Mouse (Mus musculus) forebrain, embryonic 12.5 days (tissue): ENCODE measurements around the gene Sap30l. TPM values are rescaled to one million over a fixed set of nuclear protein-coding genes. Genes with fewer than 3 reads are reported as not detected.
"Not testable (repeated sequence)": the region's sequence is repeated elsewhere in the genome, so short reads cannot be mapped to it uniquely, and the experiment has no call there.

Experiments
- ATAC-seq: fragments of 200-750 bp; cut with Nextera tagmentation; 2 replicates; pipeline ENCODE4 v1.8.0; 2017; ENCODE audit warnings: moderate TSS enrichment; ENCODE audit not compliant: low FRiP score
- H3K27ac ChIP-seq: fragments of 300-500 bp; sonication (generic); 2 replicates; pipeline ENCODE4 v1.5.1; 2016; ENCODE audit warnings: mild to moderate bottlenecking
- H3K27me3 ChIP-seq: fragments of 300-500 bp; sonication (generic); 2 replicates; pipeline ENCODE4 v1.6.1; 2016; ENCODE audit warnings: mild to moderate bottlenecking
- H3K36me3 ChIP-seq: fragments of 300-500 bp; sonication (generic); replicated peaks from 2 replicates; pipeline ENCODE4 v1.6.1; 2016; ENCODE audit warnings: mild to moderate bottlenecking
- H3K4me1 ChIP-seq: fragments of 300-500 bp; sonication (generic); 2 replicates; pipeline ENCODE4 v1.6.1; 2016
- H3K4me2 ChIP-seq: fragments of 300-500 bp; sonication (generic); 2 replicates; pipeline ENCODE4 v1.6.1; 2016; ENCODE audit warnings: mild to moderate bottlenecking, moderate library complexity
- H3K4me3 ChIP-seq: fragments of 300-500 bp; sonication (generic); replicated peaks from 2 replicates; pipeline ENCODE4 v1.5.1; 2016; ENCODE audit warnings: mild to moderate bottlenecking
- H3K9ac ChIP-seq: fragments of 300-500 bp; sonication (generic); 2 replicates; pipeline ENCODE4 v1.6.1; 2016; ENCODE audit warnings: mild to moderate bottlenecking
- H3K9me3 ChIP-seq: fragments of 300-500 bp; sonication (generic); 2 replicates; pipeline ENCODE4 v1.6.1; 2016
- WGBS: fragments of 180-500 bp; shearing (Covaris S2); methylation state at CpG from one replicate; pipeline ENCODE4 v1.1.7; 2016; 5-methylcytosine and 5-hydroxymethylcytosine counted together
- polyA plus RNA-seq: library from polyadenylated mRNA; unstranded; fragments of >200 nt; fragmentation: Nextera tagmentation; extraction: Ambion mirVana; gene quantifications from 2 replicates; pipeline ENCODE4 v1.2.1, GENCODE M21; 2016

Sap30l gene
- polyA plus RNA-seq, 1 experiment from 2014 or later: 15.0 TPM

DNA sequence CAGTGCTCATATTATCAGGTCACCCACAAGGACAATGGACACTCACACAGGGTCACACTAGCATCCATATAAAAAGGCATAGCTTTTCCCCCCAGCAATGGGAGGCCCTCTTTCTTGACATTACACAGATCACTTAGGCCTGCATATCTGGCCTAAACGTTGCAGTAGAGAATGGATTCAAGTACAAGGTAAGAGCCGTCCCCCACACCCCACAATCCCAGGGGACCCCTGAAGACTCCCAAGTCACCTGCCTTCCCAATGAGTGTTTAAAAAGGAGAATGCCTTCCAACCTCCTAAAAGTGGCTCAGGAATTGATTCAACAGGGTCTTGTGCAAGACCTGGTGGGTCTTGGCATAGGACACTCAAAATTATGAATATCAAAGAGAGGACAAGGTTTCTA, 33.9 kb downstream of the Sap30l start:
- H3K9ac ChIP-seq: no peak overlapping the region
- WGBS: 1% methylated on average over 2 of the region's 2 CpGs
- H3K36me3 ChIP-seq: no peaks in the 10 kb centered on the region
- H3K9me3 ChIP-seq: no peaks in the 10 kb centered on the region
- peaks cover 9% of the 10 kb centered on the region; the same call in 1 of the 2 replicates for H3K4me1 ChIP-seq
- no peak overlapping the region for H3K4me2 ChIP-seq
- H3K27ac ChIP-seq: no peak overlapping the region
- H3K4me3 ChIP-seq: no peak overlapping the region
- H3K27me3 ChIP-seq: peaks cover 98% of the 10 kb centered on the region
- no peak for ATAC-seq

GRCm38 (mm10) chr11:57835931-57836330, 34.5 kb downstream of the Sap30l start:
- no peak overlapping the region for H3K4me2 ChIP-seq
- H3K4me3 ChIP-seq: no peak overlapping the region
- H3K36me3 ChIP-seq: no peaks in the 10 kb centered on the region
- 10% methylated on average over 3 of the region's 3 CpGs for WGBS
- no peaks in the 10 kb centered on the region for H3K9me3 ChIP-seq
- H3K9ac ChIP-seq: no peak overlapping the region
- peaks cover 98% of the 10 kb centered on the region for H3K27me3 ChIP-seq
- peaks cover 13% of the 10 kb centered on the region; the same call in 1 of the 2 replicates for H3K4me1 ChIP-seq
- H3K27ac ChIP-seq: no peak overlapping the region
- ATAC-seq: no peak

GRCm38 (mm10) chr11:57836401-57836800, 35.0 kb downstream of the Sap30l start:
- no peak overlapping the region for H3K4me3 ChIP-seq
- H3K9ac ChIP-seq: no peak overlapping the region
- no peaks in the 10 kb centered on the region for H3K9me3 ChIP-seq
- WGBS: 3% methylated on average over 9 of the region's 9 CpGs
- peaks cover 98% of the 10 kb centered on the region for H3K27me3 ChIP-seq
- no peak for ATAC-seq
- H3K36me3 ChIP-seq: no peaks in the 10 kb centered on the region
- H3K4me2 ChIP-seq: no peak overlapping the region
- H3K27ac ChIP-seq: no peak overlapping the region
- peaks cover 14% of the 10 kb centered on the region; the same call in 1 of the 2 replicates for H3K4me1 ChIP-seq

GRCm38 (mm10) chr11:57836872-57837680, 35.6 kb downstream of the Sap30l start:
- Histone ChIP-seq H3K4me2 (no peak overlapping the region), H3K4me3 (no peak overlapping the region)
- no peak for ATAC-seq

GRCm38 (mm10) chr11:57837861-57838680, 36.6 kb downstream of the Sap30l start:
- peaks cover 95% of the 10 kb centered on the region for H3K27me3 ChIP-seq
- peaks cover 11% of the 10 kb centered on the region; the same call in 1 of the 2 replicates for H3K4me1 ChIP-seq
- no peaks in the 10 kb centered on the region for H3K36me3 ChIP-seq
- no peak for ATAC-seq
- WGBS: 4% methylated on average over 22 of the region's 22 CpGs
- H3K4me3 ChIP-seq: no peak overlapping the region
- no peak overlapping the region for H3K4me2 ChIP-seq
- no peak overlapping the region for H3K27ac ChIP-seq
- no peaks in the 10 kb centered on the region for H3K9me3 ChIP-seq
- no peak overlapping the region for H3K9ac ChIP-seq

More at GRCm38 (mm10) chr11:57836872-57837680, 35.6 kb downstream of the Sap30l start:
- Histone ChIP-seq H3K9ac (no peak overlapping the region), H3K9me3 (no peaks in the 10 kb centered on the region), H3K27ac (no peak overlapping the region), H3K36me3 (no peaks in the 10 kb centered on the region), H3K4me1 (peaks cover 14% of the 10 kb centered on the region; the same call in 1 of the 2 replicates), H3K27me3 (peaks cover 95% of the 10 kb centered on the region)
- WGBS: under 1% methylated on average over 38 of the region's 38 CpGs

- H3K27ac ChIP-seq: no peak overlapping the region
- H3K4me1 ChIP-seq: 0 out of 2 replicates have a peak, but pooled peaks cover 8% of the 10 kb centered on the region
- H3K9me3 ChIP-seq: no peaks in the 10 kb centered on the region
- no peak overlapping the region for H3K4me2 ChIP-seq
- H3K27me3 ChIP-seq: peaks cover 76% of the 10 kb centered on the region
- no peak overlapping the region for H3K4me3 ChIP-seq
- WGBS: 6% methylated on average over 10 of the region's 10 CpGs
- no peak for ATAC-seq
- no peak overlapping the region for H3K9ac ChIP-seq
- no peaks in the 10 kb centered on the region for H3K36me3 ChIP-seq
These were observed 39.5 kb downstream of the Sap30l start for GRCm38 (mm10) chr11:57840986-57841385.

- Histone ChIP-seq H3K27ac (no peak overlapping the region), H3K4me1 (0 out of 2 replicates have a peak, but pooled peaks cover 8% of the 10 kb centered on the region), H3K9me3 (no peaks in the 10 kb centered on the region), H3K36me3 (no peaks in the 10 kb centered on the region), H3K27me3 (peaks cover 72% of the 10 kb centered on the region), H3K4me3 (no peak overlapping the region), H3K9ac (no peak overlapping the region), H3K4me2 (no peak overlapping the region)
- 16% methylated on average over 7 of the region's 7 CpGs for WGBS
- no peak for ATAC-seq
These were observed 40.0 kb downstream of the Sap30l start for GRCm38 (mm10) chr11:57841391-57841790.

- ATAC-seq, H3K4me3 ChIP-seq, H3K4me1 ChIP-seq, H3K36me3 ChIP-seq, H3K9me3 ChIP-seq, H3K4me2 ChIP-seq, H3K27ac ChIP-seq, H3K9ac ChIP-seq: not testable (repeated sequence)
- H3K27me3 ChIP-seq: peaks cover 41% of the 10 kb centered on the region
- 86% methylated on average over 9 of the region's 9 CpGs for WGBS
These were observed 45.3 kb downstream of the Sap30l start for GRCm38 (mm10) chr11:57846421-57847363.

DNA sequence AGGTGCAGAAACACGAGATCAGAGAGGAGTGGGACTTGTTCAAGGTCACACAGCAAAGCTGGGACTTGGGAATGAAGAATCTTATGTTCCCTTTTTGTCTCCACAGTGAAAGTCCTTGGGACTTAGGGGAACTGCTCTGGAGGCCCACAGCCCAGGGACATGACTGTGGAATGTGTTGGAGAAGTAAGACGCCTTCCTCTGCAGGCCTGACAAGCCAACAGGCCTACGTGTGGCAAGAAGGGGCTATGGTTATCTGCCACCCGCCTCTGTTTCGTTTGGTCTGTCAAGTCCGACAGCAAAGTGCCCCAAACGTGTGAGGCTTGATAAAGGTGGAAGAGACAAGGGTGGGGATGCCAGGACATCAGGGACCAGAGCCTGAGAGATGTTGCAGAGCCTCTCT, 46.0 kb downstream of the Sap30l start:
- Histone ChIP-seq H3K9me3 (no peaks in the 10 kb centered on the region), H3K36me3 (no peaks in the 10 kb centered on the region), H3K4me3 (no peak overlapping the region), H3K9ac (no peak overlapping the region), H3K4me1 (no peaks in the 10 kb centered on the region), H3K4me2 (no peak overlapping the region), H3K27me3 (peaks cover 36% of the 10 kb centered on the region), H3K27ac (no peak overlapping the region)
- no peak for ATAC-seq
- 73% methylated on average over 7 of the region's 7 CpGs for WGBS

DNA sequence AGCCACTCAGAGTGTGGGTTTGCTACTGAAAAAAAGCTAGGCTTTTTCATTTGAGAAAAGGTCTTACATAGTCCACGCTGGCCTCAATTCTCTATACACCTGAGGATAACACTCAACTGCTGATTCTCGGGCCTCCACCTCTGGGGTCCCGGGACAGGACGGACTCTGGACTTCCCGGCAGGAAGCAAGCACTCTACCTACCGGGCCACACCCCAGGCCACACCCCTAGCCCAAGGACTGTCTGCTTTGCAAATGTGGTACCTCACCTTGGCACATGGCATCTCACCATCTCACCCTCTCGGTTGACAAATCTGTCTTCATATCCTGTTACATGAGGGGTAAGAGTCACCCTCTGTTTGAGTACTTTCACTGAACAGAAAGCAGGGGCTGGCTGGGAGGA, 48.9 kb downstream of the Sap30l start:
- no peaks in the 10 kb centered on the region for H3K4me1 ChIP-seq
- 71% methylated on average over 7 of the region's 7 CpGs for WGBS
- ATAC-seq: no peak
- peaks cover 25% of the 10 kb centered on the region for H3K27me3 ChIP-seq
- no peak overlapping the region for H3K4me2 ChIP-seq
- no peak overlapping the region for H3K9ac ChIP-seq
- no peak overlapping the region for H3K27ac ChIP-seq
- no peaks in the 10 kb centered on the region for H3K36me3 ChIP-seq
- H3K4me3 ChIP-seq: no peak overlapping the region
- H3K9me3 ChIP-seq: no peaks in the 10 kb centered on the region

DNA sequence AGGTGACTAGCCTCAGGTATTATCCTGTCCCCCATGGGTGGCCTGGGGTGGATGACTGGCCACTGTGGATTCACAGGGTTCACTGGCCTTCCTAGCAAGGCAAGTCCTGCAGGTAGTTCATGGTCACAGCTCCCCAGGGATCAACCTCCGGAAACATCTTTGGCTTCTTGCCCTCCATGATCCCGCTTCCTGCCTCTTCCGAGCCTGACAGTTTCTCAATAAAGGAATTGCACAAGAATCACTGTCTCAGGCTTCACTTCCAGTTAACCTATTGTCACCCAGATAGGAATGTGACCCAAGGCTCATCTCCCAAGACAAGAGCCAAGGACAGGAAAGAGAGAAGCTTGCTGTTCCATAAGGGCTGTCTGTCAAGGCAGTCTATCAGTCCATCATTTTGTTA, 49.5 kb downstream of the Sap30l start:
- ATAC-seq: no peak
- no peak overlapping the region for H3K27ac ChIP-seq
- 77% methylated on average over 3 of the region's 3 CpGs for WGBS
- H3K9me3 ChIP-seq: no peaks in the 10 kb centered on the region
- H3K4me3 ChIP-seq: no peak overlapping the region
- H3K4me1 ChIP-seq: no peaks in the 10 kb centered on the region
- peaks cover 22% of the 10 kb centered on the region for H3K27me3 ChIP-seq
- no peak overlapping the region for H3K4me2 ChIP-seq
- H3K36me3 ChIP-seq: no peaks in the 10 kb centered on the region
- no peak overlapping the region for H3K9ac ChIP-seq

DNA sequence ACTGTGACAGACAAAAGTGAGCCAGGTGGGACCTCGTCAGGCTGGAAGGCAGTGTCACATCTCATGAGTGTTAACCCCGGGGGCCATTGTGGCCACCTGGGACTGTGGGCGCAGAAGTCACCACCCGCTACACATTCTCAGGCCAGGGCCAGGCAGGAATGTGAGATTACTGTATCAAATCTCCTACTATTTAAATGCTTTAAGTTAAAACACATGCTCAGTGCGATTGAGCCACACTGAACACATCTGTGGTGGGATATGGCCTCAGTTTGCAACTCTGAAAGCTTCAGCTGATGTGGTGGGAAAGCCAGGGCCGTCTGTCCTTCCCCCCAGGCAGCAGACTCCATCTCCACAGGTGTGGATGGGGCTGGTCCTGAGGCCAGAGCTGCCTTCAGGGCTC, 52.1 kb downstream of the Sap30l start:
- Histone ChIP-seq H3K9me3 (no peaks in the 10 kb centered on the region), H3K36me3 (no peaks in the 10 kb centered on the region), H3K9ac (no peak overlapping the region), H3K27ac (no peak overlapping the region), H3K4me3 (no peak overlapping the region), H3K27me3 (peaks cover 8% of the 10 kb centered on the region), H3K4me1 (no peaks in the 10 kb centered on the region), H3K4me2 (no peak overlapping the region)
- no peak for ATAC-seq
- 70% methylated on average over 6 of the region's 6 CpGs for WGBS
